Mouse (Mus musculus) A20 (cell line): ENCODE data around the gene Gm20671.
A peak's percentile ranks its signal among the peaks of the same experiment; 100 is the strongest.
"Not testable (repeated sequence)": the region's sequence is repeated elsewhere in the genome, so short reads cannot be mapped to it uniquely, and the experiment has no call there.

Experiments
- DNase-seq: peaks from one replicate; pipeline ENCODE4 v3.0.0-alpha.2; 2011; ENCODE audit warnings: low read depth, low spot score

Gene Gm20671

DNA sequence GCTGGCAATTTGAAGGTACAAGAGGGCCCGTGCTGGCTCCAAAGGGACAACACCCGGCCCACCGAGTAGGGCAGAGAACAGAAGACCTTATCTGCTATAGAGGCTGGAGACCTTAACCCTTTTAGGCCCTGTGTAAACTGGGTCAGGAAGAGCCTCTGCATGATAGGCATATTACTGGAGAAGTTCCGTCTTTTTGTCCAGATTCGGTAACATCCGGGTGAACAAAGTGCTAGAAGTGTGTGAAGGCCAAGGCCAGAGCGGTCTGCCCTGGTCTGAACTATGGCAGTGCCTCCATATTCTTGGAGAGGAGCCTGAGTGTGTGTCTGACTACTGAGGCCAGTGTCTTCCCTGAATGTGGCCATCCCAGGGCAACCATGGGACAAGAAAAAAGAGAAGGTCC, at the start of gene Gm20671:
TSS of gene Gm20671 (minus strand) at position 101 of the 400 bp plus-strand sequence.
- no peak for DNase-seq

DNA sequence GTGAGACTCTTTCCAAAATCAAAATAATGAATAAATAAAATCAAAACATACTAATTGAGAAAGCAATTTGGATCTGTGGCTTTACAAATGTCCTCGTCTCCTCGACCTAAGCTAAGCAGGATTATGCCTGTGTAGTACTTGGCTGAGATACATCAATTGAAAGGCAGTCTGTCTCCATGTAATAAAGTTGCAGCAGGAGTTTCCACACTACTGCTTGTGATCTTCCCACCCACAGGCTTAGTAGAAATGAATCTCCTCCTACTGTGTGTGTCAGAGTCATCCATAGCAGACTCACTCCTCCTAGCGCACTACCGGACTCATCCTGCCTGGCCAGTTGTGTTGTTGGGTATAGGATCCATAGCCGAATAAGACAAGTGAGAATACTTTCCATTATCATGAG, 45.4 kb upstream of the Gm20671 start:
- DNase-seq = no peak

DNA sequence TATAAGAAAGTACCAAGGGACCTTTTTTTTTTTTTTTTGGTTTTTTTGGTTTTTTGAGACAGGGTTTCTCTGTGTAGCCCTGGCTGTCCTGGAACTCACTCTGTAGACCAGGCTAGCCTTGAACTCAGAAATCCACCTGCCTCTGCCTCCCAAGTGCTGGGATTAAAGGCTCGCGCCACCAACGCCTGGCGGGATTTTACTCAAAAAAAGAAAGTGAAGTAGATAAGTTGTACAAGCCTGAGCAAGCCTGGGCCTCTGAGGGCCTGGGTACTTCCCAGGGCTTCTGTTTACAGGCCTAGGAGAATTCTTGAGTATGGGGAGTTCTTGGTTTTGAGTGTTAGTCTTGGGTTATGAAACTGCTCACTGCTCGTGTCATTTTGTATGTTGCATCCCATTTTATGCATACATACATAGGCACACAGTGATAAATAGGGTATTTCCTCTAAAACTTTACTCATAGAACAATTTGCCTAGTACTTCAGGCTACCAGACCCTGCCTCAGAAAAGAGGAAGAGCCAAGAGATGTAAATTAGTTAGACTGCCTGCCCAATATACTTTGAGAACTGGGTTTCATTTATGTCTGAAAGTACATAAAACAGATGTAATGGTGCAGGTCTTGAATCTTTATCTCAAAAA, 42.6 kb upstream of the Gm20671 start:
- peak; percentile 83 for DNase-seq

DNA sequence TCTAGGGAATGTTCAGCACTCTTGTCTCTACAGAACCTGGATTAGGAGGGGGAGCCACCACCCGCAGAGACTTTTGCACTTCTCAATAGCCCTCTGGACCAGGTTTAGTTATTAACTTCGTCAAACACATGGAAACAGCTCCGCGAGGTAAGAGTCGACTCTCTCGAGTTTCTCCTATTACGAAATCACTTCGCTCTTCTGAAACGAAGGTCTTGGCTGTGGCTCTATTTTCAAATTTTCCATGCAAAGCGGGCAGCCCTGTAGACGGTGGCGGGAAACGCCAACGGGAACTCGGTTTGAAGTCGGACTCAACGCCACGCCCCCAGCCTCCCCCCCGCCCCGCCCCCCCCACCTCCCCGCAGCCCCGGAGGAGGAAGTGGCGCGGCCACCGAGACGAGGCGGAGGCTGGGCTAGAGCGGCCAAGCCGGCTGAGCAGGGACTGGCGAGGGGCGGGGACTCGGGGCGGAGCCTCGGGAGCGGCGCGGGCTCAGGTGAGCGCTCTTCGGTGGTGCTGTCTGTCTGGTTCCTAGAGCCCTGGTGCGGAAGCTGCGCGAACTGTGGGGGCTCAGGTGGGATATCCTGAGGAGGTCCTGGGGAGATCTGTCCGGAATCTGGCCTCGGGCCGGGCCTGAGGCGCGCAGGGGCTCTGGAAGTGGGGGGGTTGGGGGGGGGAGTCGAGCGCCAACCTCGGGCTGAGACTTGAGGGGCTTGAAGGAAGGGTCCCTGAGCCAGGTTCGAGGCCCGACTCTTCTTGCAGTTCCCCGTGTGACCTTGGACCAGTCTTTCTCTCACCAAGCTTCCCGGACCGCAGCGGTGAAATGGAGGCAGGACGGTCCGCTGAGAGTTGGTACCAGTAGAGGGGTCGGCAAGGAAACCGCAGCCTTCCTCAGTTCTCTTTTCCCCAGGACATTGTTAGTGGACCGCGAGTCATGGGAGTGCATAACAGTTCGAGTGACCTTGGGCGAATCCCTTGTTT, 36.6 kb upstream of the Gm20671 start, which contains the start of gene Depdc5:
TSS of gene Depdc5 (plus strand) at position 449 of the 976 bp plus-strand sequence.
- DNase-seq = peak; percentile 95

DNA sequence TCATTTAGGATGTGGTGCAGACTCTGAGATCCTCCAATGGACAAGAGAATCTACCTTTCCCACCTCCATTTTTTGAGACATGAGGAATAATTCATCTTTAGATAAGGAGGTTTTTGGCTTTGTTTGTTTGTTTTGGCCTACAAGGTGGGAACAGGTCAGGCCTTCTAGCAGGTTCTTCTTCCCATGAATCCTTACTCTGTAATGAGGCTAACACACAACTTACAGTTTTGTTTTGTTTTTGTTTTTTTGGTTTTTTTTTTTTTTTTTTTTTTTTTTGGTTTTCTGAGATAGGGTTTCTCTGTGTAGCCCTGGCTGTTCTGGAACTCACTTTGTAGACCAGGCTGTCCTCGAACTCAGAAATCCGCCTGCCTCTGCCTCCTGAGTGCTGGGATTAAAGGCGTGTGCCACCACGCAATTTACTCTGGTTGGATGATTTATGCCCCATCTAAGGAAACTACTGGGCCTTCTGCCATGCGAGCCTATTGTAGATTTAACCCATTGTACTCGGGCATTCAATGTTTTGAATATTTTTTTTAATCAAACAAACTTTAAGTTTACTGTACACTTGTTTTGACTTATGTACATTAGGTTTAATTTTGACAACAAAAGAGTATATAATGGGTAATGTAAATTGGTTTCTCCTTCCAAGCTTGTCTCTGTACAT, 35.7 kb upstream of the Gm20671 start:
- no peak for DNase-seq

DNA sequence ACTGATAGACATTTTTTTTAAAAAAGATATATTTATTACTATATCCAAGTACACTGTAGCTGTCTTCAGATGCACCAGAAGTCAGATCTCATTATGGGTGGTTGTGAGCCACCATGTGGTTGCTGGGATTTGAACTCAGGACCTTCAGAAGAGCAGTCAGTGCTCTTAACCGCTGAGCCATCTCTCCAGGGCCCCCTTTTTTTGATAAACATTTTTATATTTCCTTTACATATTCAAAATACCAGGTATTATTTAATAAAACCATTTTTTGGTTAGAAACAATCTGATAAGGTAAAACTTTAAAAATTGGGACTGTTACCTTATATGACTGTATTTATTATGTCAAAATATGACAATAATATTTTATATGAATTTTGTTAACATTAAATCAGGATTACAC, 34.2 kb upstream of the Gm20671 start:
- DNase-seq = no peak

DNA sequence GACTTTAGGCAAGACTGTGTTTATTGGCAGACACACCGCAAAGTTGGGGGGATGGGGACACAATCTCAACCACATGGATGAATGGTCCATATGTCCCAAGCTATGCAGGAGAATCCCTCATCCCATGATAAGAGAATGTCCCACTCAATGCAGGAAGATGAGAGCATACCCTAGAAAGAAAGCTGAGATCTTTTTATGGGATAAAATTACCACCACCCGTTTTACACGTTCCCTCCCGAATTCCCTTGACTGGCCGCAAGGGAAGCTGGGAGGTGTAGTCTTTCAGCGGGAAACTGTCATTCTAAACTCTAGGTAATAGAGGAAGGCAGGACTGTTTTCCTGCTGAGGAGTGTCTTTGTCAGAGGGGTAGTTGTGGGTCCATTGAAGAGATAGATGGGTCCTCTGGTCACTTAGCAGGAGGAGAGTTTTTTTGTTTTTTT, 30.9 kb upstream of the Gm20671 start:
- DNase-seq = peak; percentile 80

DNA sequence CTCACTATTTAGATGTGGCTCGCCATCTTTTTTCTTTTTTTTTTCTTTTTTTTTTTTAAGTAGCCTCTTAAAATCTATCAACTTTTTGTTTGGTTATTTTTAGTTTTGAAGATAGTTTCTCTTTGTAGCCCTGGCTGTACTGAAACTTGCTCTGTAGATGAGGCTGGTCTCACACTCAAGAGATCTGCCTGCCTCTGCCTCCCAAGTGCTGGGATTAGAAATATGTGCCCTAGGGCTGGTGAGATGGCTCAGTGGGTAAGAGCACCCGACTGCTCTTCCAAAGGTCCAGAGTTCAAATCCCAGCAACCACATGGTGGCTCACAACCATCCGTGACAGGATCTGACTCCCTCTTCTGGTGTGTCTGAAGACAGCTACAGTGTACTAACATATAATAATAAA, 28.4 kb upstream of the Gm20671 start:
- not testable (repeated sequence) for DNase-seq

DNA sequence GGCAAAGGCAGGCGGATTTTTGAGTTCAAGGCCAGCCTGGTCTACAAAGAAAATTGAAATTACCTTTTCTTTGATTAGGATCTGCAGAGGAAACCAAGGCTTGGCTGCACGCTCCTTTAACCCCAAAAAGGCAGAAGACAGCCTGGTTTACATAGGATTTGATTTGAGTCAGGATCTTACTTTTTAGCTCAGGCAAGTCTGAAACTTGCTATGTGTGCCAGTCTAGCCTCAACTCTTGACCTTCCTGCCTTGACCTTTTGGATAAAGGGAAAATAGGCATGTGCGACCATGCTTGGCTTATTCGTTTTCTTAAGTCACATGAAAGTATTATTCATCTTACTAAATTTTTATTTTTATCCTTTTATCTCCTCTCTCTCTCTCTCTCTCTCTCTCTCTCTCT, 27.9 kb upstream of the Gm20671 start:
- DNase-seq = no peak

DNA sequence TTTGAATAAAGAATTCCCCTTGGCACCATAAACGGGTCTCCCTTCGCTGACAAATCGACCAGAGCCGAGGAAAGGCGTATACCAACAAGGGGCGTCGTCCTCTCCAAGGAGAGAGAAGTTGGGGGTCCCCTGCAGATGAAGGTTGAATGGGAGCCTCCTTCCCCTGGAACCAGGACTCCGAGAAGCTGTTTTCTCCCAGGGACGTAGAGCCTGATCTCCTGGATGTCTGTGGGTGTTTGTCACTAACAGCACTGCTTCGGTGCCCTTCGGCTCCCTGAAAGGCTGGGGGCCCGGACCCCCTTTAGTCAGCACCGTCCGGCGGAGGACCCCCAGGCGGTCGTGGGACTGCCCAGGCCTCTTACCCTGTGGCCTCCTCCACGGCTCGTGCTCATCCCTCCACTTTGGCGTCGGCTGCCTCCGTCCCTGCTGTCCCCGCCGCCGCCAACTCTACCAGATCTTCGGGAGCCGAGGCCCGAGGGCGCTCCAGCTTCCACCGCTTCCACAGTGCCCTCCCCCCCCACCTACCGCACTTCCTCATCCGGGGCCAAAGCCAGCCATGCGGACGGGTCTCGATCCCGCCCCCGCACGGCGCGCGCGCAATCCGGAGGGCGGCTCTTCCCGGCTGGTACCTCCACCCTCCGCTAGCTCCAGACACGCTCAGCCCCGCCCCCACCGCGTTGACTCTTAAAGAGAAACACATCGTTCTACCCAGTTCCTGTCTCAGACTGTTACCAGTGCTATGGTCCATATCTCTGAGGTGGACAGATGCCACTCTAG, 27.0 kb upstream of the Gm20671 start, which contains the start of gene Prr14l:
TSS of gene Prr14l (minus strand) at position 526 of the 777 bp plus-strand sequence.
- DNase-seq = peak; percentile 99

DNA sequence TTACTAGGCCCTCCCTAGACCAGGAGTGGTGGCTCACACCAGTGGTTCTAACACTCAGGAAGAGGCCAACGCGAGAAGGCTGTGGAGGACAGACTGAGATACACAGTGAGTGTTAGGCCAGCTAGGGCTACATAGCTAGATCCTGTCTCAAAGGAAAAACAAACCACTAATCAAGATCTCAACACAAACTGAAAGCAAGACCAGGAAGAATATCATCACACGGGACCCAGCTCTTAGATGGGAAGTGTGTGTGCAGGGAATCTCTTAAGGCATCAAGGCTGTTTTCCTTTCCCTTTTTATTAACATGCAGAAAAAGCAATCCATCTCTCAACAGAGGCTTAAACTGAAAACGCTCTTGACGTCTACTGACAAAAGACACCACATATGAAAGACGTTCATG, 25.1 kb upstream of the Gm20671 start:
- peak; percentile 56 for DNase-seq

DNA sequence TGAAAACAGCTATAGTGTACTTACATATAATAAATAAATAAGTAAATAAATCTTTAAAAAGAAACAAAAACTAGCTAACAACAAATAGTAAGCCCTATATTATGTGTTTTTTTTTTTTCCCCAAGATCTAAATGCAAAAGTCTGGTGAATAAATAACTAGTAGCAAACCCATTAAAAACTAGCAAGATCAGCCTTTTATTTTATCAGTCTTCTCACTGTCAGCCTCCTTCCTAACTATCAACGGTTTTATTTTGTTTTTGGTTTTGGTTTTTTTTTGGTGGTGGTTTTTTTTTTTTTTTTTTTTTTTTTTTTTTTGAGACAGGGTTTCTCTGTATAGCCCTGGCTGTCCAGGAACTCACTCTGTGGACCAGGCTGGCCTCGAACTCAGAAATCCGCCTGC, 22.7 kb upstream of the Gm20671 start:
- not testable (repeated sequence) for DNase-seq

DNA sequence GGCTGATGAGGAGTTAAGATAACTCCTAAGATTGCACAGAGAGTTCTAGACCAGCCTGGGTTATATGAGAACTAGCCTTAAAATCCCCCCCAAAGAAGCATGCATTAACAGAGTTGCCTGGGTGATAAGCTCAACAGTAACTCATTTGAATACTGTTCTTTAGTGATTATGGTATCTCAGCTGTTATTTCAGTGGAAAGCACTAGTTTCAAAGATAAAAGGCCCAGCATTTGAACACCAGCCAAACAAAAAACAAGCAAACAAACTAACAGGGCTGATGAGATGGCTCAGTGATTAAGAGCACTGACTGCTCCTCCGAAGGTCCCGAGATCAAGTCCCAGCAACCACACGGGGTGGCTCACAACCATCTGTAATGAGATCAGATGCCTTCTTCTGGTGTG, 22.3 kb upstream of the Gm20671 start:
- no peak for DNase-seq

DNA sequence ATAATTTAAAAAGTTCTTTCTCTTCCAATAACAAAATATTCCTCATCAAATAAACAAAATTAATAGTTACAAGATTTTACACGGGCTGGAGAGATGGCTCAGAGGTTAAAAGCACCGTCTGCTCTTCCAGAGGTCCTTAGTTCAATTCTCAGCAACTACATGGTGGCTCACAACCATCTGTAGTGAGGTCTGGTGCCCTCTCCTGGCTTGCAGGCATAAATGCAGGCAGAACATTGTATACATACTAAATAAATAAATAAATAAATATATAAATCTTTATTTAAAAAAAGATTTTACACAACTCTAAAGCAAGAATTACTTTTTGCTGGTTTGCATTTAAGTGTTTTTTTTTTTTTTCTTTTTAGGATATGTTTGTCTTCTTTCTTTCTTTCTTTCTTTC, 13.1 kb upstream of the Gm20671 start:
- no peak for DNase-seq

DNA sequence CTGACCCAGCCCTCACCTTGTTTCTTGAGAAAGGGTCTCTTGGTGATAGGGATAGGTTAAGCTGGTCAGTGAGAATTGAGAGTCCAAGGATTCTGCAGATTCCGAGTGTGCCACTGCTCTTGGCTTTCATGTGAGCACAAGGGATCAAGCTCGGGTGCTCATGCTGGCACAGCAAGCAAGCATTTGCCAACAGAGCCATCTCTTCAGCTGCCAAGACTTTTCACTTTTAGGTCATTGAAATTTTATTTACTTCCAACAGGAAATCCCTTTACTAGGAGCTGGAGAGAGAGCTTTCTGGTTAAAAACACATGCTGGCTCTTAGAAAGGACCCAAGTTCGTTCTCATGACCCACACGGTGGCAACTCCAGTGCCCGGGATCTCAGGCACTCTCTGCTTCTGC, 10.1 kb upstream of the Gm20671 start:
- no peak for DNase-seq

DNA sequence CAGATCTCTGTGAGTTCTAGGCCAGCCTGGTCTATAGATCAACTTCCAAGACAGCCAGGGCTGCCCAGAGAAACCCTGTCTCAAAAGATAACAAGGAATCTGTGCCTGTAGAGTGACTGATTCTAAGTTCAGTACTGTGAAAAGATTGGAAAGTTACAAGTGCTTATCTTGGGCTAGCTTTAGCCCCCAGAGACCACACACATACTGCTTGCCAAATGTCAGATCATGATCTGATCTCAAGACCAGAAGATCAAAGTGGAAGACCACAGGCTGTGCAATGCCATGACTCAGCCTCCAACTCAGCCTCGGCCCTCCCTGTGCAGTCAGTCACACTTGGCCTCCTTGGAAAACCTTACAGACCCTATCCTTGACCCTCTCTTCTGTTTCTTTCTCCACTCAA, 7.6 kb upstream of the Gm20671 start:
- no peak for DNase-seq

DNA sequence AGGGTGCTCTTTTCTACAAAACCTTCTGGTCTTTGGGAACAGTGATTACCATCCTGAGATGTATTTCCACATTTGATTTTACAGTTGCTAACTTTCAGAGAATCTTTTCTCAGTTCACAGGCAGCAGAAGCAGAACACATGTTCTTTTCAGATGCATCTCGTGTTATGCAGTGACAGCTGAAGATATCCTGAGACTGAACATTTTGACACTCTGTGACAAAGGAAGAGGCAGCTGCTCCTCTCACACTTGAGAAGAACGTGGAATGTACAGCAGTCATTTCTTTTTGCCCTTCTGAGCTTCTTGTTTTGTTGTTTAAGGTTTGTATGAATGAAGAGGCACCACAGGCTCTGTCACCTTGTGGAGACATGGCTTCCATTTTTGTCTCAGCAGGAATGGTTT, 3.1 kb upstream of the Gm20671 start:
- no peak for DNase-seq

DNA sequence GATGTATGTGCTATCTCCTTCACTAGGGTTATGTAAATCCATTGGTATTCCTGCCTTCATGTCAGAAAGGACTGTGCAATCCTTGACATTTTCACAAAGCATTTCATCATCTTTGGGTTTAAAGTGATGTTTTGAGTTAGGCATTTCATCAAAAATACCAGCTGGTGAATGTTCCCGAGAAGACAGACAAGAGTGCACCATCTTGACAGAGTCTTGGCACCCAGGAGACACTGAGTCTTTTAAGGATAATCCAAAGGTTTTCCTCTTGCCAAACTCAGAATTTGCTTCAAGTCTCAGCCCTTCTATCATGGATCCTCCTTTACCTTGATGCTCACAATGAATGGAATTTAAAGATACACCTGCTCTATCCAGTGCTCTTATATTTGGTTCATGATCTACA, 1.9 kb upstream of the Gm20671 start:
- not testable (repeated sequence) for DNase-seq

DNA sequence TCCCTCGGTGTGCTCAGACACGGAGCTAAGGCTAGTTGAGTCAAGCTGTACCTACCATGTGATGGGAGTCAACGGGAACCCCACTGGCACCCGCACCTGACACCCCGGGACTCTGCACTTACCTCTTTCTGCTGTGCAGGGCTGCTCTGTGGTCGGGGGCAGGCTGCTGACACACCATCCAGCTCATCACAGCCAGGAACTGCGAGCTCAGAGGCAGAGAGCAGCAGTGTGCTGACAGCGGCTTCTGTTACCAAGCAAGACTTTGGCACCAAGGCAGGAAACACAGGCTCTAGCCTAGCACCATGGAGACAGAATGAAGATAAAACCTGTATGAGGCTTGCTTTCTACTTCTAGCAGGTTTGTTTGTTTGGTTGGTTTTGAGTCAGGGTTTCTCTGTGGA, 6.4 kb downstream of the Gm20671 start:
- DNase-seq = no peak

DNA sequence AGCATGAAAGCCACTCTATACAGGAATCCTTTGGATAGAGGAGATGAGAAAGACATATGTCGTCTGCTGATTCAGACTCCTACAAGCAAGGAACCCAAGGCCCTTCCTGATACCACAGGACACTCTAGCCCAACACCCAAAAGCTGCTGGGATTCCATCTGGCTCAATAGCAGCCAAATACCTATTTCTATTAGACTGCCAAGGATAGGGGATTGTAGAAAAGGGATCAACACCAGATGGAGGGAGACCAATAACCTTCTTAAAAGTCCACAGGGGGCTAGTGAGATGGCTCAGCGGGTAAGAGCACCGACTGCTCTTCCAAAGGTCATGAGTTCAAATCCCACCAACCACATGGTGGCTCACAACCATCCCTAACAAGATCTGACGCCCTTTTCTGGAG, 11.5 kb downstream of the Gm20671 start:
- no peak for DNase-seq

DNA sequence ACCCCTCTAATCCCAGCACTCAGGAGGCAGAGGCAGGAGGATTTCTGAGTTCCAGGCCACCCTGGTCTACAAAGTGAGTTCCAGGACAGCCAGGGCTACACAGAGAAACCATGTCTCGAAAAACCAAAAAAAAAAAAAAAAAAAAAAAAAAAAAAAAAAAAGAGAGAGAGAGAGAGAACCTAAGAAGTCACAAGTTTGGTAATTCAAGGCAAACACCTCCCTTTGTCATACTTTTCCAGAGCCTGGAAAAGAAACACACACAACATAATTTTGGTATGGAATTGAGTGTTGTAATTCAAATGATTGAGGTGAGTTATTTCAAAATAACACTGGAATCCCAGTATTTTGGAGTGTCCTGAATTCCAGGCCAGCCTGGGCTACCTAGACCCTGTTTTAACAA, 40.5 kb downstream of the Gm20671 start:
- not testable (repeated sequence) for DNase-seq
